Mouse (Mus musculus) ES-Bruce4 (cell line): ENCODE data around the gene Pole2.

ENCODE experiments used
- CTCF ChIP-seq: IDR thresholded peaks from one replicate; pipeline ENCODE4 v1.8.1; 2011; ENCODE audit warnings: low read depth, low read length
- EP300 ChIP-seq: IDR thresholded peaks from 2 replicates; pipeline ENCODE4 v1.6.1; 2011; ENCODE audit warnings: low read depth, low read length; ENCODE audit not compliant: insufficient read depth

GRCm38 (mm10) chr12:69267956-69268632 lies 40.1 kb upstream of the Pole2 start:
- TF ChIP-seq CTCF (no peak), EP300 (no peak)
